Mouse (Mus musculus) spleen, adult 2 months (tissue): ENCODE results near the gene Gm13271.

ENCODE experiments used
- CTCF ChIP-seq: fragments of 200-500 bp; IDR thresholded peaks from 2 replicates; pipeline ENCODE4 v1.5.1; 2011; ENCODE audit warnings: mild to moderate bottlenecking, inconsistent platforms; ENCODE audit not compliant: insufficient read depth, insufficient read length, insufficient replicate concordance; ENCODE audit errors: extremely low read depth
- POLR2A ChIP-seq: fragments of 200-500 bp; IDR thresholded peaks from 2 replicates; pipeline ENCODE4 v1.6.1; 2011; ENCODE audit warnings: low read depth, low read length, inconsistent platforms

GRCm38 (mm10) chr4:88723497-88724090 is 31.1 kb upstream of the Gm13271 start:
- TF ChIP-seq CTCF (no peak), POLR2A (no peak)
